Mouse (Mus musculus) cerebral cortex, adult 2 months (tissue): Measurements from ENCODE around the gene Ppil3.

Experiments used
- WGBS: fragments of 180-500 bp; shearing (Covaris S2); methylation state at CpG from one replicate; pipeline ENCODE4 v1.1.7; 2018; 5-methylcytosine and 5-hydroxymethylcytosine counted together

Gene Ppil3

GRCm38 (mm10) chr1:58409553-58410197 is 35.6 kb downstream of the Ppil3 start:
- WGBS, result 67% methylated on average over 5 of the region's 5 CpGs

DNA sequence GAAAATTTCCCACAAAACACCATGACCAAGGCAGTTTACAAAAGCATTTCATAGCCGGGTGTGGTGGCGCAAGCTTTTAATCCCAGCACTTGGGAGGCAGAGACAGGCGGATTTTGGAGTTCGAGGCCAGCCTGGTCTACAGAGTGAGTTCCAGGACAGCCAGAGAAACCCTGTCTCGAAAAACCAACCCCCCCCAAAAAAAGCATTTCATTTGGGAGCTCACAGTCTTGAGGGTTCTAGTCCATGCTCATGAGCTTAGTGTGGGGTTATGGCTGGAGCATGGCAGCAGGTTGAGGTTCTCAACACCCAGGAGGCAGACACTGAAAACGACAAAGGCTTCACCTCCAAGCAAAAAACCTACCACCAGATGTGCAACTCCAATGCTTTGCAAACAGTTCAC is 37.1 kb downstream of the Ppil3 start:
- 85% methylated on average over 6 of the region's 6 CpGs for WGBS

- 97% methylated on average over 7 of the region's 7 CpGs for WGBS
Observed at GRCm38 (mm10) chr1:58407321-58407720, 38.0 kb downstream of the Ppil3 start.

GRCm38 (mm10) chr1:58403745-58404144 is 41.5 kb downstream of the Ppil3 start:
- WGBS, result 94% methylated on average over 5 of the region's 5 CpGs

DNA sequence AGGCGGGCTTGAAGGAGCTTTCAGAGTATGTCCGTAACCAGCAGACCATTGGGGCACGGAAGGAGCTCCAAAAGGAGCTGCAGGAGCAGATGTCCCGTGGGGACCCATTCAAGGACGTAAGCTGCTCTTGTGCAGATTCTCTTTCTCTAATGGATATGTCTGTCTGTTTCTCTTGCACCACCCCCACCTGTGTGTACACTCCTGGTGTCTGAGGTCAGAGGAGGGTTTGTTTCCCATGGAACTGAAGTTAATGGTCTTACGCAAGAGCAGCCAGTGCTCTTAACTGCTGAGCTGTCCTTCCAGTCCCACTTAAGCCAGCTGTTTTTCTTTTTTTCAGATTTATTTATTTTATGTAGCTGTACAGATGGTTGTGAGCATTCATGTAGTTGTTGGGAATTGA is 43.9 kb downstream of the Ppil3 start:
- 86% methylated on average over 6 of the region's 6 CpGs for WGBS

- WGBS, result 73% methylated on average over 6 of the region's 6 CpGs
Observed at GRCm38 (mm10) chr1:58397731-58398130, 47.6 kb downstream of the Ppil3 start.

- 100% methylated on average over 1 of the region's 1 CpGs for WGBS
Observed at GRCm38 (mm10) chr1:58396179-58396578, 49.1 kb downstream of the Ppil3 start.

DNA sequence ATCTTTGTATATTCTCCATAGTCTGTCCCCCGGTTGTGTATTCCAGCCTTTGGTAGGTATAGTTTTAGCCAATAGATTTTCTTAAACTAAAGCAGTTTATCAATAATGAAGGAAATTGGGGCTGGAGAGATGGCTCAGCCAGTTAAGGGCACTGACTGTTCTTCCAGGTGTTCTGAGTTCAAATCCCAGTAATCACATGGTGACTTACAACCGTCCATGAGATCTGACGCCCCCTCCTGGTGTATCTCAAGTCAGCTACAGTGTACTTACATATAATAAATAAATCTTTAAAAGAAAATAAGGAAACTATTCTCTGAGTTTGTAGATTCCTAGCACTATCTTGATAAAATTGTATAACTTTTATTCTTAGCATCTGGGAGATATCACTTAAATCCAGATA is 49.9 kb downstream of the Ppil3 start:
- 90% methylated on average over 3 of the region's 3 CpGs for WGBS

GRCm38 (mm10) chr1:58393284-58394195 is 51.7 kb downstream of the Ppil3 start:
- WGBS, result 1% methylated on average over 86 of the region's 90 CpGs

DNA sequence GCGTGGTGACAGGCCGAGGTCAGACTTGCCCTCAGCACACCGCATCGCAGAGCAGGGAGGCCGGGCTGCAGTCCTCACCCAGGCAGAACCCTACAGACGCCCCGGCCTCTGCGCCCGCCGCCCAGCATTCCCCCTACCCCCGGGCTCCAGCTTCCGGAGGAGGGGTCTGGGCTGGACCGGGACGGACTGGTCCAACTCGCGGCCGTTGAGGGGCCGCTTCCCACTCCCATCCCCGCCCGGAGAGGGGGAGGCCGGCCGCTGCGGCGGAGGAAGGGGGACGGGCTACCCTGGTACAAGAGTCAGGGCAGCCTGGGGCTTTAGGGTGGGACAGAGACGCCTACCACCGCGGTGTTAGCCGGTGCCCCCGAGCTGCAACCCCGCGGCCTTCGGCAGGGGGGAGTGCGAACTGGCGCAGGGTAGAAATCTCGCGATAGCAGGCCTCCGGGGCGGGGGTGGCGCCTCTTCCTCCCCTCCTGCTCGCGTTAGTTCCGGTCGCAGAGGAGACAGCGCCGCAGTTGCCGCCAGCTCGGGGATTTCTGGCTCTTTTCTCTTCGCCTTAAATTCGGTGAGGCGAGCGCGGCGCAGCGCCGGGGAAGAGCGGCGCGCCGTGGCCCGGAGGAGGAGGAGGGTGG is 52.5 kb downstream of the Ppil3 start, which contains the start of gene Bzw1:
Bzw1 (plus strand) TSS at position 247 of the 632 bp plus-strand sequence.
- under 1% methylated on average over 61 of the region's 61 CpGs for WGBS

DNA sequence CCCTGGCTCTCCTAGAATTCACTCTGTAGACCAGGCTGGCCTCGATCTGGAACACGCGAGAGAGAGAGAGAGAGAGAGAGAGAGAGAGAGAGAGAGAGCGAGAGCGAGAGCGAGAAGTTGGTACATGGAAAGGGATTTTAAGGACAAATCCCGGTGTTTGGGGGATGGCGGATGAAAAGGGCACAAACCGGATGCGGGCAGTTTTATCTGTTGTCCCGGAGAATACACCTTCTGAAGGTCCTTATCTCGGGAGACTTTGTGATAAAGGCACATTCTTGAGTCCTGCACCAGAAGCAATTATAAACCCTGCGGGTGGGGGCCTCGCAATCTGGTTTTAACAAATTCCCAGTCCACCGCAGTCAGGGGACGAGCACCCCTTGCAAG is 53.0 kb downstream of the Ppil3 start:
- WGBS, result under 1% methylated on average over 16 of the region's 16 CpGs

GRCm38 (mm10) chr1:58391421-58392267 is 53.6 kb downstream of the Ppil3 start:
- 42% methylated on average over 19 of the region's 19 CpGs for WGBS

DNA sequence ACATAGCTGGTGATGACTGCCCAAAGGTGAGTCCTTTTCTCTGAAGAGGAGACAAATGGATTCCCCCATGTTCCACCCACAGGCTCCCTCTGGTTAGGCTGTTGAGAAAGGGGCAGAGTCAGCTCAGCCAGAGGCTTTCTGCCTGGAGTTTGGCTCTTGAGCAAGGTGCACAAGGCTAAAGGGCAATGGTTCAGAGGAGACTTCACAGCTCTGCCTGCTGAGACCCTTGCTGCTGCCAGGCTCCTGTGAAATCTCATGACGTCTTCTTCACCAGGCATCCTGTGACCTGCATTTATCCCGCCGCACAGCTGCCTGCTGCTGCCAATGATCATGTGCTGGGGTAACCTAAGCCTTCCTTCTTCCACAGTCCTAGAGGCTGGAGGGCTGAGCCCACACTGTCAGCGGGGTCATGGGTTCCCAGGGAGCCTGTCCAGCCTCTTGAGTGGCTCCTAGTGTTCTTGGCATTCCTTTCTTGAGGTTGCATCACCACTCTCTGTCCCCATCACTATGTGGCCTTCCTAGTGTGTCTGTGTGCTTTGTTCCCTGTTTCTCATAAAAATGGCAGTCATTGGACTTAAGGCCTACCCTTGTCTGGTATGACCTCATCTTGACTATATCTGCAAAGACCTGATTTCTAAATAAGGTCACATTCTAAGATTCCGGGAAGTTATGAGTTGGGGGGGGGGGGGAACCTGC is 62.6 kb downstream of the Ppil3 start:
- WGBS, result 77% methylated on average over 5 of the region's 5 CpGs
